Mouse (Mus musculus): ENCODE results near the gene Epn2. TPM values are rescaled to one million over a fixed set of nuclear protein-coding genes. Genes with fewer than 3 reads are reported as not detected.

Gene Epn2
- total RNA-seq (2023), result 1 to 10 TPM; 4.7 to 5.3 TPM

GRCm38 (mm10) chr11:61578983-61579877, at the start of gene Epn2:
Epn2 (minus strand) TSS chr11:61579687.

GRCm38 (mm10) chr11:61504713-61505257, 74.7 kb downstream of the Epn2 start, which contains the start of gene B9d1:
B9d1 (plus strand) TSS chr11:61505144.

GRCm38 (mm10) chr11:61494129-61494997, 85.1 kb downstream of the Epn2 start, which contains the start of gene Mapk7:
Mapk7 (minus strand) TSS chr11:61494406.

GRCm38 (mm10) chr11:61484613-61485540, 94.6 kb downstream of the Epn2 start, which contains the start of gene Mfap4:
Mfap4 (plus strand) TSS chr11:61485431.

Other genes starting within 250 kb of the Epn2 start
- gene Slc47a2, start 236.8 kb downstream of the Epn2 start, total RNA-seq (2023), result not detected
- not detected for gene Slc47a1, start 201.3 kb downstream of the Epn2 start, total RNA-seq (2023)
- gene Rnf112, start 125.6 kb downstream of the Epn2 start, total RNA-seq (2023), result not detected
- gene Mfap4, start 94.3 kb downstream of the Epn2 start, total RNA-seq (2023), result not detected
- 10 to 100 TPM; 58.4 to 60.5 TPM for gene Mapk7, start 85.3 kb downstream of the Epn2 start, total RNA-seq (2023)
- not detected for gene B9d1, start 74.5 kb downstream of the Epn2 start, total RNA-seq (2023)
- gene Grap, start 73.6 kb upstream of the Epn2 start, total RNA-seq (2023), result 1 to 10 TPM; 2.8 to 4.5 TPM
- gene Fam83g, start 104.4 kb upstream of the Epn2 start, total RNA-seq (2023), result under 1 TPM in 1 of 2 experiments, not detected in 1; 0.10 TPM
- not detected for gene Slc5a10, start 141.1 kb upstream of the Epn2 start, total RNA-seq (2023)
- 10 to 100 TPM; 47.2 to 51.2 TPM for gene Prpsap2, start 182.4 kb upstream of the Epn2 start, total RNA-seq (2023)

Measured in monocyte, adult 59 days (primary cell).